Mouse (Mus musculus): ENCODE measurements around the gene Clstn2.
A peak's percentile ranks its signal among the peaks of the same experiment; 100 is the strongest.

Clstn2 gene

GRCm38 (mm10) chr9:97677075-97677474 is 355.9 kb downstream of the Clstn2 start:
- DNase-seq: no peak

GRCm38 (mm10) chr9:97672681-97673080 is 360.3 kb downstream of the Clstn2 start:
- DNase-seq: peak; percentile 71 to 79

GRCm38 (mm10) chr9:97672224-97672623 is 360.8 kb downstream of the Clstn2 start:
- no peak for DNase-seq

GRCm38 (mm10) chr9:97670666-97671065 is 362.3 kb downstream of the Clstn2 start:
- DNase-seq: no peak

GRCm38 (mm10) chr9:97660989-97661388 is 372.0 kb downstream of the Clstn2 start:
- DNase-seq: no peak

- no peak for DNase-seq
Observed at GRCm38 (mm10) chr9:97658736-97659135, 374.2 kb downstream of the Clstn2 start.

GRCm38 (mm10) chr9:97648409-97648808 is 384.6 kb downstream of the Clstn2 start:
- DNase-seq: peak in 1 of 2 experiments; percentile 18

GRCm38 (mm10) chr9:97645746-97646145 is 387.2 kb downstream of the Clstn2 start:
- peak in 1 of 2 experiments; percentile 23 for DNase-seq

- no peak for DNase-seq
Observed at GRCm38 (mm10) chr9:97642396-97642795, 390.6 kb downstream of the Clstn2 start.

- DNase-seq: peak; percentile 63 to 76
Observed at GRCm38 (mm10) chr9:97639967-97640549, 392.9 kb downstream of the Clstn2 start.

- peak; percentile 65 to 77 for DNase-seq
Observed at GRCm38 (mm10) chr9:97638683-97639354, 394.2 kb downstream of the Clstn2 start.

GRCm38 (mm10) chr9:97635351-97635750 is 397.6 kb downstream of the Clstn2 start:
- DNase-seq: no peak

- no peak for DNase-seq
Observed at GRCm38 (mm10) chr9:97634831-97635230, 398.1 kb downstream of the Clstn2 start.

GRCm38 (mm10) chr9:97629180-97629579 is 403.8 kb downstream of the Clstn2 start:
- no peak for DNase-seq

GRCm38 (mm10) chr9:97628361-97628908 is 404.5 kb downstream of the Clstn2 start:
- DNase-seq: no peak

- DNase-seq: no peak
Observed at GRCm38 (mm10) chr9:97627916-97628315, 405.1 kb downstream of the Clstn2 start.

- peak; percentile 17 to 43 for DNase-seq
Observed at GRCm38 (mm10) chr9:97610566-97610965, 422.4 kb downstream of the Clstn2 start.

GRCm38 (mm10) chr9:97603729-97604128 is 429.3 kb downstream of the Clstn2 start:
- no peak for DNase-seq

- peak; percentile 68 to 79 for DNase-seq
Observed at GRCm38 (mm10) chr9:97602476-97602875, 430.5 kb downstream of the Clstn2 start.

- DNase-seq: no peak
Observed at GRCm38 (mm10) chr9:97599006-97599405, 434.0 kb downstream of the Clstn2 start.

GRCm38 (mm10) chr9:97590712-97591111 is 442.3 kb downstream of the Clstn2 start:
- no peak for DNase-seq

- DNase-seq: peak; percentile 64 to 67
Observed at GRCm38 (mm10) chr9:97570881-97571280, 462.1 kb downstream of the Clstn2 start.

- no peak for DNase-seq
Observed at GRCm38 (mm10) chr9:97563121-97563520, 469.9 kb downstream of the Clstn2 start.

- DNase-seq: no peak
Observed at GRCm38 (mm10) chr9:97544359-97544758, 488.6 kb downstream of the Clstn2 start.

Data from cerebellum, postnatal 10 days (tissue).